Mouse (Mus musculus) effector memory CD4-positive, alpha-beta T cell, adult 5 months (primary cell): Measurements from ENCODE around the gene Il27. TPM values are rescaled to one million over a fixed set of nuclear protein-coding genes. Genes with fewer than 3 reads are reported as not detected.

ENCODE experiments used
- polyA plus RNA-seq: library from polyadenylated mRNA; unstranded; fragments of 100-300 nt; shearing (Covaris generic); gene quantifications from one replicate; pipeline ENCODE4 v1.2.1, GENCODE M21; 2017

The Il27 gene
- polyA plus RNA-seq: not detected

GRCm38 (mm10) chr7:126594862-126595561 lies at the start of gene Il27:
Il27 (minus strand) TSS chr7:126594941.

GRCm38 (mm10) chr7:126630824-126631518 lies 36.2 kb upstream of the Il27 start, which contains the start of gene Nupr1:
Nupr1 (minus strand) TSS chr7:126630861.

GRCm38 (mm10) chr7:126585717-126586116 lies 9.0 kb downstream of the Il27 start, which contains the start of gene Cln3:
Cln3 (minus strand) TSS chr7:126585817.

GRCm38 (mm10) chr7:126584506-126584977 lies 10.2 kb downstream of the Il27 start, which contains the start of gene Apobr:
Apobr (plus strand) TSS chr7:126584942.

GRCm38 (mm10) chr7:126566094-126566765 lies 28.5 kb downstream of the Il27 start, which contains the start of gene Eif3c:
Eif3c (minus strand) TSS chr7:126566411.

Other genes starting within 250 kb of the Il27 start
- gene Lat, start 225.4 kb downstream of the Il27 start, polyA plus RNA-seq: 675 TPM
- gene Spns1, start 217.5 kb downstream of the Il27 start, polyA plus RNA-seq: 33.0 TPM
- gene Nfatc2ip, start 198.2 kb downstream of the Il27 start, polyA plus RNA-seq: 5.9 TPM
- gene Cd19, start 180.1 kb downstream of the Il27 start, polyA plus RNA-seq: not detected
- 40.4 TPM for gene Rabep2, start 166.2 kb downstream of the Il27 start, polyA plus RNA-seq
- gene Atp2a1, start 131.8 kb downstream of the Il27 start, polyA plus RNA-seq: 0.39 TPM
- 58.6 TPM for gene Sh2b1, start 119.5 kb downstream of the Il27 start, polyA plus RNA-seq
- 66.5 TPM for gene Tufm, start 107.6 kb downstream of the Il27 start, polyA plus RNA-seq
- gene Atxn2l, start 91.5 kb downstream of the Il27 start, polyA plus RNA-seq: 118 TPM
- 142 TPM for gene Eif3c, start 28.5 kb downstream of the Il27 start, polyA plus RNA-seq
- gene Apobr, start 10.0 kb downstream of the Il27 start, polyA plus RNA-seq: 3.4 TPM
- gene Cln3, start 9.1 kb downstream of the Il27 start, polyA plus RNA-seq: 83.6 TPM
- gene Nupr1, start 35.9 kb upstream of the Il27 start, polyA plus RNA-seq: not detected
- 62.4 TPM for gene Sgf29, start 54.4 kb upstream of the Il27 start, polyA plus RNA-seq
- not detected for gene Sult1a1, start 81.5 kb upstream of the Il27 start, polyA plus RNA-seq
- 70.2 TPM for gene Bola2, start 100.5 kb upstream of the Il27 start, polyA plus RNA-seq
- gene Slx1b, start 100.8 kb upstream of the Il27 start, polyA plus RNA-seq: 2.2 TPM
- gene Coro1a, start 112.8 kb upstream of the Il27 start, polyA plus RNA-seq: 1,641 TPM
- 20.2 TPM for gene Mapk3, start 164.7 kb upstream of the Il27 start, polyA plus RNA-seq
- gene Gdpd3, start 171.4 kb upstream of the Il27 start, polyA plus RNA-seq: not detected
- gene Ypel3, start 182.0 kb upstream of the Il27 start, polyA plus RNA-seq: 370 TPM
- gene Tbx6, start 186.5 kb upstream of the Il27 start, polyA plus RNA-seq: 2.2 TPM
- gene Ppp4c, start 197.6 kb upstream of the Il27 start, polyA plus RNA-seq: 384 TPM
- not detected for gene Fam57b, start 202.7 kb upstream of the Il27 start, polyA plus RNA-seq
- gene 4930451I11Rik, start 236.7 kb upstream of the Il27 start, polyA plus RNA-seq: not detected